Mouse (Mus musculus): ENCODE measurements at regions not wholly inside any gene's neighbourhood (a gene's known extent, or its start where the extent isn't known, plus 50 kb on each side); places are given as distances from the start of the nearest gene placed in this dataset.
A peak's percentile ranks its signal among the peaks of the same experiment; 100 is the strongest.

GRCm38 (mm10) chr1:137746129-137746528 is 429.4 kb downstream of the Ptprc start:
- Histone ChIP-seq H3K4me3 (ENCODE audit: low read length) (no peak overlapping the region), H3K9me3 (ENCODE audit: low read length) (no peaks in the 10 kb centered on the region), H3K36me3 (ENCODE audit: insufficient read depth, low read length) (no peaks in the 10 kb centered on the region), H3K9ac (replicated peaks; ENCODE audit: low read length) (no peak overlapping the region), H3K27me3 (ENCODE audit: insufficient read depth, low read length) (no peaks in the 10 kb centered on the region), H3K4me1 (ENCODE audit: insufficient read depth, low read length) (no peaks in the 10 kb centered on the region), H3K27ac (ENCODE audit: low read length) (no peak overlapping the region), H3K4me2 (replicated peaks; ENCODE audit: low read depth, low read length) (no peak overlapping the region)
- no peak for ATAC-seq (ENCODE audit: low FRiP score, low TSS enrichment)
- WGBS: 54% methylated on average over 2 of the region's 2 CpGs

GRCm38 (mm10) chr1:137738157-137738851 is 437.2 kb downstream of the Ptprc start:
- 16% methylated on average over 1 of the region's 1 CpGs for WGBS
- Histone ChIP-seq H3K4me2 (replicated peaks; ENCODE audit: low read depth, low read length) (no peak overlapping the region), H3K36me3 (ENCODE audit: insufficient read depth, low read length) (no peaks in the 10 kb centered on the region), H3K4me3 (ENCODE audit: low read length) (no peak overlapping the region), H3K27me3 (ENCODE audit: insufficient read depth, low read length) (no peaks in the 10 kb centered on the region), H3K27ac (ENCODE audit: low read length) (no peak overlapping the region), H3K4me1 (ENCODE audit: insufficient read depth, low read length) (no peaks in the 10 kb centered on the region), H3K9me3 (ENCODE audit: low read length) (no peaks in the 10 kb centered on the region), H3K9ac (replicated peaks; ENCODE audit: low read length) (no peak overlapping the region)
- no peak for ATAC-seq (ENCODE audit: low FRiP score, low TSS enrichment)

GRCm38 (mm10) chr1:137703882-137704281 is 471.6 kb downstream of the Ptprc start:
- H3K36me3 ChIP-seq (ENCODE audit: insufficient read depth, low read length): no peaks in the 10 kb centered on the region
- ATAC-seq (ENCODE audit: low FRiP score, low TSS enrichment): no peak
- H3K27me3 ChIP-seq (ENCODE audit: insufficient read depth, low read length): no peaks in the 10 kb centered on the region
- H3K4me2 ChIP-seq (replicated peaks; ENCODE audit: low read depth, low read length): no peak overlapping the region
- H3K9me3 ChIP-seq (ENCODE audit: low read length): no peaks in the 10 kb centered on the region
- no peak overlapping the region for H3K27ac ChIP-seq (ENCODE audit: low read length)
- H3K9ac ChIP-seq (replicated peaks; ENCODE audit: low read length): no peak overlapping the region
- H3K4me3 ChIP-seq (ENCODE audit: low read length): no peak overlapping the region
- H3K4me1 ChIP-seq (ENCODE audit: insufficient read depth, low read length): no peaks in the 10 kb centered on the region
- 83% methylated on average over 3 of the region's 3 CpGs for WGBS

DNA sequence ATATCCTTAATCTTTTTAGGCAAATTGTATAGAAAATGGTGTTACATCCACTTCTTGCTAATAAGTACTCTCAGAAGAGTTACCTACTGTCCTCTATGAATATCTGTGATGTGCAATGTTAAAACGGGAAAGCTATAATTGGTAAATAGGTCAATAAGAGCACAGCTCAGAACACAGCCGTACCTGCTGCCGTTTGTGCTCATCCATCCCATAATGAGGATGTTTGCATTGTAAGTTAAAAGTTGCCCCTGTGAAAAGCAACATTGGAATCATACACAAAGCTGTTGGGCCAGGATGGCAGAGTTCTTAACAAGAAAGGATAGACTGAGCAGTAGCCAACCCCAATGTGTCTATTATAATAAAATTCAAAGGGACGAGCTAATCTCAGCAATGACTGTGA is 476.6 kb downstream of the Ptprc start:
- WGBS: 93% methylated on average over 4 of the region's 4 CpGs
- ATAC-seq (ENCODE audit: low FRiP score, low TSS enrichment): no peak

DNA sequence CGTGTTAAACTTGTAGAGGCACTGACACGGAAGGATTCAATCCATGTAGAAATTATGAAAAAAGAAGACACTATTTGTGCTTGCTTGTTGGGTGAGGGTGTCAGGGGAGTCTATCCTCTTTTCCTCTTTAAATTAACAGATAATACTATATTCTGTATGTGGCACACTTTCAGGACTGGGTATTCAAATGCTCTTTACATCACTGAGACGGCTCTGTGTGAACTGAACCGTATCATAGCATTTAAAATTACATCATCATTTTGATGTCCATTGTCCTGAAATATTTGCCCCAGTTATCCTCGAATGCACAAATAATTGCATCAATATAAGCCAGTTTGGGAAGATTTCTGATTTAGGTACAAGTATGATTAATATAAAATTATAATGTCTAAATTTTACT is 478.2 kb downstream of the Ptprc start:
- Histone ChIP-seq H3K27me3 (ENCODE audit: insufficient read depth, low read length) (no peaks in the 10 kb centered on the region), H3K4me2 (replicated peaks; ENCODE audit: low read depth, low read length) (no peak overlapping the region), H3K4me1 (ENCODE audit: insufficient read depth, low read length) (no peaks in the 10 kb centered on the region), H3K4me3 (ENCODE audit: low read length) (no peak overlapping the region), H3K27ac (ENCODE audit: low read length) (no peak overlapping the region), H3K9ac (replicated peaks; ENCODE audit: low read length) (no peak overlapping the region), H3K36me3 (ENCODE audit: insufficient read depth, low read length) (no peaks in the 10 kb centered on the region), H3K9me3 (ENCODE audit: low read length) (no peaks in the 10 kb centered on the region)
- no peak for ATAC-seq (ENCODE audit: low FRiP score, low TSS enrichment)
- 75% methylated on average over 5 of the region's 5 CpGs for WGBS

More for the DNA sequence above, 476.6 kb downstream of the Ptprc start:
- Histone ChIP-seq H3K4me3 (ENCODE audit: low read length) (no peak overlapping the region), H3K9ac (replicated peaks; ENCODE audit: low read length) (no peak overlapping the region), H3K36me3 (ENCODE audit: insufficient read depth, low read length) (no peaks in the 10 kb centered on the region), H3K27me3 (ENCODE audit: insufficient read depth, low read length) (no peaks in the 10 kb centered on the region), H3K4me2 (replicated peaks; ENCODE audit: low read depth, low read length) (no peak overlapping the region), H3K4me1 (ENCODE audit: insufficient read depth, low read length) (no peaks in the 10 kb centered on the region), H3K9me3 (ENCODE audit: low read length) (no peaks in the 10 kb centered on the region), H3K27ac (ENCODE audit: low read length) (no peak overlapping the region)

DNA sequence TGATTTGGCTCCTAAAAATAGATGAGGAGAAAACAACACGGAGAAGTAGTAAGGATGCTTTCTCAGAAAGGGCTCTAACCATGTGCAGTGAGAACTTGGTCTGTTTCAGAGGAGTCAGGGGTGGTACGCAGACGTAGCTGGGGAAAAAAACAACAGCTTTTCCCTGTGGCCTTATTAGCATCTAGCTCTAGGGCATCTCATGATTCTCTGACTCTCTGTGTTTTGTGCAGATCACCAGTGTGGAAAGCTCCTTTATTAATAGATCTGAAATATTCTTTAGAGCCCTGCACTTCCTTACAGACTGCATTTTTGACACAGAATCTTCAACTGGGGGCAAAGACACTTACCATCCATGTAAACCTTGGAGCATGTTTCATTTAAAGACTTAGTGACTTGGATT is 478.7 kb downstream of the Ptprc start:
- ATAC-seq (ENCODE audit: low FRiP score, low TSS enrichment): no peak
- WGBS: 41% methylated on average over 3 of the region's 3 CpGs
- Histone ChIP-seq H3K9me3 (ENCODE audit: low read length) (no peaks in the 10 kb centered on the region), H3K4me2 (replicated peaks; ENCODE audit: low read depth, low read length) (no peak overlapping the region), H3K4me1 (ENCODE audit: insufficient read depth, low read length) (no peaks in the 10 kb centered on the region), H3K4me3 (ENCODE audit: low read length) (no peak overlapping the region), H3K9ac (replicated peaks; ENCODE audit: low read length) (0 out of 2 replicates have a peak overlapping the region, but pooled peaks have one; percentile 15), H3K27me3 (ENCODE audit: insufficient read depth, low read length) (no peaks in the 10 kb centered on the region), H3K27ac (ENCODE audit: low read length) (no peak overlapping the region), H3K36me3 (ENCODE audit: insufficient read depth, low read length) (no peaks in the 10 kb centered on the region)

DNA sequence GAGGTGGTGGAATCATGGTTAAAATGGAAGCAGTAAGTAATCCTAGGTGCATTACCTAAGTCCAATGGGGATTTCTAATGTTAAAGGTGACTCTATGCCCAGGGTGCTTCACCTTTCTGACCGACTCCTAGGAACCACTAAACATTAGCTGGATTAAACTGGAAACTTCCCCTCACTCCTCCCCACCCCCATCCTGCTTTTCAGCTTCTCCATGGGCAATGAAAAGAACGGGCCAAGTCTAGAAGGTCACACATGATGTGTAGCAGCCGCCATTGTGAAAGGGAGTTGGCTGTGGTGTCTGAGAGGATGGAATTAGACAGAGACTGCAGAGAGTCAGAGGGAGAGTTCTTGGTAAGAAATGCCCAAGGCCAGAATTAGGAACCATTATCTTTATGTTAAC is 479.8 kb downstream of the Ptprc start:
- no peaks in the 10 kb centered on the region for H3K36me3 ChIP-seq (ENCODE audit: insufficient read depth, low read length)
- no peak overlapping the region for H3K4me2 ChIP-seq (replicated peaks; ENCODE audit: low read depth, low read length)
- no peaks in the 10 kb centered on the region for H3K4me1 ChIP-seq (ENCODE audit: insufficient read depth, low read length)
- H3K4me3 ChIP-seq (ENCODE audit: low read length): no peak overlapping the region
- H3K27me3 ChIP-seq (ENCODE audit: insufficient read depth, low read length): no peaks in the 10 kb centered on the region
- no peak for ATAC-seq (ENCODE audit: low FRiP score, low TSS enrichment)
- 76% methylated on average over 3 of the region's 3 CpGs for WGBS
- no peak overlapping the region for H3K27ac ChIP-seq (ENCODE audit: low read length)
- H3K9me3 ChIP-seq (ENCODE audit: low read length): no peaks in the 10 kb centered on the region
- no peak overlapping the region for H3K9ac ChIP-seq (replicated peaks; ENCODE audit: low read length)

DNA sequence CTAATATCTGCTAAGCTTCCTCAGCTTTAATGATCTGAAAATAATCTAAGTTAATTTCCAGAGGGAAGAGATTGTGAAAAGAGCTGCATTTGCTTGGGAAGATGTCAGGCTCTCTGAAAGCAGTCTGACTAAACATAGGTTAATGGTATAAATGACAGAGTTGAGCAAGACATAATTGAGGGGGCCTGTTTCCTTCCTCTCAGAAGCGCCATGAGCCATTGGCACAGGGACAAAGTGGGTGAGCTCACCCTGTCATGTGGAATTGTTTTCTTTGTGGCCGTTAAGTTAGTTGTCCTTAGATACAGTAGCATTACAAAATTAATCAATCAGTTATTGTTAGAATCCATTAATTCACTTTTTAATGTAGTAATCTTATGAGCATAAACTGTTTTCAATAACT is 483.0 kb downstream of the Ptprc start:
- no peak for ATAC-seq (ENCODE audit: low FRiP score, low TSS enrichment)
- H3K36me3 ChIP-seq (ENCODE audit: insufficient read depth, low read length): no peaks in the 10 kb centered on the region
- WGBS: 43% methylated on average over 2 of the region's 2 CpGs
- no peak overlapping the region for H3K4me2 ChIP-seq (replicated peaks; ENCODE audit: low read depth, low read length)
- no peaks in the 10 kb centered on the region for H3K4me1 ChIP-seq (ENCODE audit: insufficient read depth, low read length)
- H3K4me3 ChIP-seq (ENCODE audit: low read length): no peak overlapping the region
- H3K27ac ChIP-seq (ENCODE audit: low read length): no peak overlapping the region
- no peaks in the 10 kb centered on the region for H3K27me3 ChIP-seq (ENCODE audit: insufficient read depth, low read length)
- H3K9me3 ChIP-seq (ENCODE audit: low read length): no peaks in the 10 kb centered on the region
- no peak overlapping the region for H3K9ac ChIP-seq (replicated peaks; ENCODE audit: low read length)

DNA sequence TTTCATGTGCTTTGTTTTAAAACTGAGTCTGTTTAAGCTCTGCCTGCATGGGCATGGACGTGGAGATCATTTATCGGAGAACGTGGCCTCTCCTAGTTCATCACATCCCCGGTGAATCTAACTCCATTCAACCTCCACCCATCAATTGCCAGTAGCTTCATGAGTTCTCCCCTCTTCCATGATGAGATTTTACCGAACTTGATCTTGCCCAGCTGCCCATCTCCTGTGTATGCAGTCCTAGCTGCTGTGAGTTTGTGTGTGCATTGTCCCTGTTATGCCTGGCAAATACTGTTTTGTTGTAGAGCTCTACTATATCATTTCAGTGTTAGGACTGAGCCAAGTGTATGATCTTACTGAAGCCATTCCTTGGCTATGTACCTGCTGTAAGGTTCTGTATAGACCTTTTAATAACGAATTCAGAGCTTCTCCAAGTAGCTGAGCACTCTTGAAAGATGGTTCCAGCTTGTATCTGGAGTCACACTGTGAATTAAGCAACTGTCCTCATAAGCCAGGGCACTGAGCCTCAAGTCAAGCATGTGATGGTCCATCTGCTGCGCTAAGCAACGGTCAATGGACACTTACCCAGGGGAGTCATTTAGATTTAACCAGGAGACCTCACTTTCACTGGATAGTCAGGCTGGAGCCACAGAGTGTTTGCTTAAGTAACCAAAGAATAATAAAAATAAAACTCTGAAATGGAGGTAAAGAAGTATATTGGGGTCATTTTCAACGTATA is 484.5 kb downstream of the Ptprc start:
- Histone ChIP-seq H3K4me3 (ENCODE audit: low read length) (no peak overlapping the region), H3K4me2 (replicated peaks; ENCODE audit: low read depth, low read length) (no peak overlapping the region), H3K36me3 (ENCODE audit: insufficient read depth, low read length) (no peaks in the 10 kb centered on the region), H3K9ac (replicated peaks; ENCODE audit: low read length) (no peak overlapping the region), H3K27me3 (ENCODE audit: insufficient read depth, low read length) (no peaks in the 10 kb centered on the region), H3K27ac (ENCODE audit: low read length) (no peak overlapping the region), H3K4me1 (ENCODE audit: insufficient read depth, low read length) (no peaks in the 10 kb centered on the region), H3K9me3 (ENCODE audit: low read length) (no peaks in the 10 kb centered on the region)
- no peak for ATAC-seq (ENCODE audit: low FRiP score, low TSS enrichment)
- 76% methylated on average over 9 of the region's 9 CpGs for WGBS

- no peak overlapping the region for H3K4me2 ChIP-seq (replicated peaks; ENCODE audit: low read depth, low read length)
- H3K9ac ChIP-seq (replicated peaks; ENCODE audit: low read length): no peak overlapping the region
- H3K27me3 ChIP-seq (ENCODE audit: insufficient read depth, low read length): no peaks in the 10 kb centered on the region
- no peaks in the 10 kb centered on the region for H3K36me3 ChIP-seq (ENCODE audit: insufficient read depth, low read length)
- H3K9me3 ChIP-seq (ENCODE audit: low read length): no peaks in the 10 kb centered on the region; the same call in 1 of the 2 replicates
- no peak overlapping the region for H3K4me3 ChIP-seq (ENCODE audit: low read length)
- no peak overlapping the region for H3K27ac ChIP-seq (ENCODE audit: low read length)
- no peak for ATAC-seq (ENCODE audit: low FRiP score, low TSS enrichment)
- no peaks in the 10 kb centered on the region for H3K4me1 ChIP-seq (ENCODE audit: insufficient read depth, low read length)
- WGBS: 72% methylated on average over 5 of the region's 5 CpGs
Observed at GRCm38 (mm10) chr1:137670650-137671049, 504.9 kb downstream of the Ptprc start.
